Mouse (Mus musculus): ENCODE measurements around the gene Ifitm2. TPM values are rescaled to one million over a fixed set of nuclear protein-coding genes. Genes with fewer than 3 reads are reported as not detected.

The Ifitm2 gene
- polyA plus RNA-seq (2015; fragmentation: Nextera tagmentation; extraction: Ambion mirVana): 1,342 and 1,631 TPM in 2 replicates

GRCm38 (mm10) chr7:140955758-140956555 is at the start of gene Ifitm2, which contains the start of gene Gm45717:
Ifitm2 (minus strand) TSS chr7:140955987.
Gm45717 (minus strand) TSS chr7:140955937.

DNA sequence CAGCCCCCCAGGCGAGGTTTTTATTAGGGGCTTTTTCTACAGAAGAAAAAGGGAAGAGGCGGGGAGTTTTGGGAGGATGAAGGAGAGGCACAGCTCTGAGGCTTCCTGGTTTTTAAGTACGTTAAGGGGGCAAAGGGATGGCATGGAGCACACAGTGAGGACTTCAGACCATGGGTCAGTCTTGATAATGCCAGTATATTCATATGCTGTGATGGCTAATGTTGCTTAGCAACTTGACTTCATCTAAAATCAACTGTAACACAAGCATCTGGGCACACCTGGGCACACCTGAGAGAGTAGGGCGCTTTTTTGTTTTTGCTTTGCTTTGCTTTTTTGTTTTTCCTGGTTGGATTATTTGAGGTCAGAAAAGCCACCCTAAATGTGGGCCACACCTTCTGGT is 11.1 kb upstream of the Ifitm2 start, which contains the start of gene Ifitm1:
Gene Ifitm1, plus strand, starts transcription at position 301 of the 400 bp plus-strand sequence.

GRCm38 (mm10) chr7:140949824-140950530 is 5.8 kb downstream of the Ifitm2 start, which contains the start of gene Ifitm5:
Ifitm5 (minus strand) TSS chr7:140950291.

GRCm38 (mm10) chr7:140941222-140942051 is 14.3 kb downstream of the Ifitm2 start, which contains the start of gene Pgghg:
Pgghg (plus strand) TSS chr7:140941391.

GRCm38 (mm10) chr7:140920418-140921029 is 35.3 kb downstream of the Ifitm2 start, which contains the start of gene Nlrp6:
Nlrp6 (plus strand) TSS chr7:140920902.

Other genes with a start within 250 kb of the Ifitm2 start
- gene Cyp2e1, start 192.2 kb downstream of the Ifitm2 start, polyA plus RNA-seq (2015; fragmentation: Nextera tagmentation; extraction: Ambion mirVana): 0.25 and 0.75 TPM in 2 replicates
- 0.19 and 0.25 TPM in 2 replicates for gene Syce1, start 168.1 kb downstream of the Ifitm2 start, polyA plus RNA-seq (2015; fragmentation: Nextera tagmentation; extraction: Ambion mirVana)
- 0.55 and 0.98 TPM in 2 replicates for gene Zfp941, start 133.8 kb downstream of the Ifitm2 start, polyA plus RNA-seq (2015; fragmentation: Nextera tagmentation; extraction: Ambion mirVana)
- 9.5 and 11.1 TPM in 2 replicates for gene Urah, start 121.0 kb downstream of the Ifitm2 start, polyA plus RNA-seq (2015; fragmentation: Nextera tagmentation; extraction: Ambion mirVana)
- gene Scgb1c1, start 110.4 kb downstream of the Ifitm2 start, polyA plus RNA-seq (2015; fragmentation: Nextera tagmentation; extraction: Ambion mirVana): not detected in 2 replicates
- gene Odf3, start 108.2 kb downstream of the Ifitm2 start, polyA plus RNA-seq (2015; fragmentation: Nextera tagmentation; extraction: Ambion mirVana): 0.14 TPM in 1 of 2 replicates, not detected in the other
- not detected in 2 replicates for gene Gm45785, start 99.7 kb downstream of the Ifitm2 start, polyA plus RNA-seq (2015; fragmentation: Nextera tagmentation; extraction: Ambion mirVana)
- gene Ric8a, start 99.0 kb downstream of the Ifitm2 start, polyA plus RNA-seq (2015; fragmentation: Nextera tagmentation; extraction: Ambion mirVana): 50.8 and 53.1 TPM in 2 replicates
- 39.9 and 50.6 TPM in 2 replicates for gene Bet1l, start 98.4 kb downstream of the Ifitm2 start, polyA plus RNA-seq (2015; fragmentation: Nextera tagmentation; extraction: Ambion mirVana)
- 160 and 172 TPM in 2 replicates for gene Psmd13, start 74.0 kb downstream of the Ifitm2 start, polyA plus RNA-seq (2015; fragmentation: Nextera tagmentation; extraction: Ambion mirVana)
- gene Sirt3, start 73.7 kb downstream of the Ifitm2 start, polyA plus RNA-seq (2015; fragmentation: Nextera tagmentation; extraction: Ambion mirVana): 16.6 and 18.1 TPM in 2 replicates
- 0.43 and 0.74 TPM in 2 replicates for gene Cox8b, start 55.5 kb downstream of the Ifitm2 start, polyA plus RNA-seq (2015; fragmentation: Nextera tagmentation; extraction: Ambion mirVana)
- gene Nlrp6, start 35.1 kb downstream of the Ifitm2 start, polyA plus RNA-seq (2015; fragmentation: Nextera tagmentation; extraction: Ambion mirVana): 0.08 and 0.22 TPM in 2 replicates
- 17.1 and 17.4 TPM in 2 replicates for gene Pgghg, start 14.6 kb downstream of the Ifitm2 start, polyA plus RNA-seq (2015; fragmentation: Nextera tagmentation; extraction: Ambion mirVana)
- gene Ifitm5, start 5.7 kb downstream of the Ifitm2 start, polyA plus RNA-seq (2015; fragmentation: Nextera tagmentation; extraction: Ambion mirVana): 1.1 and 1.4 TPM in 2 replicates
- gene Gm45717, start 50 bp downstream of the Ifitm2 start, polyA plus RNA-seq (2015; fragmentation: Nextera tagmentation; extraction: Ambion mirVana): 0.60 and 0.79 TPM in 2 replicates
- 156 and 219 TPM in 2 replicates for gene Ifitm1, start 11.2 kb upstream of the Ifitm2 start, polyA plus RNA-seq (2015; fragmentation: Nextera tagmentation; extraction: Ambion mirVana)
- 730 and 992 TPM in 2 replicates for gene Ifitm3, start 54.8 kb upstream of the Ifitm2 start, polyA plus RNA-seq (2015; fragmentation: Nextera tagmentation; extraction: Ambion mirVana)
- 0.67 and 3.1 TPM in 2 replicates for gene Ifitm6, start 61.9 kb upstream of the Ifitm2 start, polyA plus RNA-seq (2015; fragmentation: Nextera tagmentation; extraction: Ambion mirVana)
- not detected in 2 replicates for gene Gm17387, start 73.1 kb upstream of the Ifitm2 start, polyA plus RNA-seq (2015; fragmentation: Nextera tagmentation; extraction: Ambion mirVana)
- gene B4galnt4, start 105.1 kb upstream of the Ifitm2 start, polyA plus RNA-seq (2015; fragmentation: Nextera tagmentation; extraction: Ambion mirVana): 0.25 and 0.40 TPM in 2 replicates
- 29.1 and 32.9 TPM in 2 replicates for gene Pkp3, start 122.2 kb upstream of the Ifitm2 start, polyA plus RNA-seq (2015; fragmentation: Nextera tagmentation; extraction: Ambion mirVana)
- gene Sigirr, start 144.6 kb upstream of the Ifitm2 start, polyA plus RNA-seq (2015; fragmentation: Nextera tagmentation; extraction: Ambion mirVana): 4.8 and 5.7 TPM in 2 replicates
- 3.7 and 5.5 TPM in 2 replicates for gene Ano9, start 161.8 kb upstream of the Ifitm2 start, polyA plus RNA-seq (2015; fragmentation: Nextera tagmentation; extraction: Ambion mirVana)
- gene Ptdss2, start 166.4 kb upstream of the Ifitm2 start, polyA plus RNA-seq (2015; fragmentation: Nextera tagmentation; extraction: Ambion mirVana): 30.7 and 33.0 TPM in 2 replicates
- gene Rnh1, start 216.9 kb upstream of the Ifitm2 start, polyA plus RNA-seq (2015; fragmentation: Nextera tagmentation; extraction: Ambion mirVana): 194 and 223 TPM in 2 replicates
- gene Hras, start 238.0 kb upstream of the Ifitm2 start, polyA plus RNA-seq (2015; fragmentation: Nextera tagmentation; extraction: Ambion mirVana): 116 and 122 TPM in 2 replicates
- gene Lrrc56, start 238.2 kb upstream of the Ifitm2 start, polyA plus RNA-seq (2015; fragmentation: Nextera tagmentation; extraction: Ambion mirVana): 2.4 and 3.4 TPM in 2 replicates

Measured in urinary bladder, postnatal 0 days (tissue).